Comparison of ENCODE assay signal across 9 mouse cellular contexts in the genomic region with DNA sequence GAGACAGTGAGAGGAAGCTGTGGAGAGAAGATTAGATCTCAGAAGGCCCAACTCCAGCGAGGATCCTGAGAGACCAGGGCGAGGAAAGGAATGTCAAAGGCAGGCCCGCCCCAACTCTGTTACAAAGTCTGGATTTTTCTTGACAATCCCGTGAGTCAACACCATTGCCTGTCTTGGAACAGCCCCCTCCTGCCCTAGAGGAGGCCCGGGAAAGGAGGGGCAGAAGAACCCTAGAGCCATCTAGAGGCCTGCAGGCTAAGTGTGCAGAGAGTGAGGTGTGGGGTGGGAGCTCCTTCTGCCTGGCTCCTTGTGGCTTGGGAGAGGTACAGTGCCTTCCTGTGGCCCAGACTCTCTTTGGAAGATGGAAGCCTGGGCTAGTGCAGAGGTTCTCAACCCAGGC.
DNase-seq lines count a peak whose midpoint lies in the region; ATAC-seq and TF ChIP-seq lines count a peak whose summit lies in the region.
"Had no signal": no experiment of that assay in that cellular context is flagged by ENCODE, and none has a peak within 500 bp of the region (broad histone marks: within the 10 kb centered on the region; RNA-seq: fewer than 3 reads in every experiment).

No protein-coding gene starts in this region.

- ATAC-seq in liver, embryonic 11.5 days (replicated peaks; ENCODE audit: low FRiP score) = 0 out of 2 replicates have a peak, but pooled peaks have one; percentile 45
- no peak for ATAC-seq in inflammation-experienced regulatory T-cells, adult 6 months

- WGBS in bone marrow, adult 2 months = 19% methylated on average over 5 of the region's 5 CpGs
- WGBS in liver, embryonic 11.5 days = 17% methylated on average over 5 of the region's 5 CpGs

- no peak overlapping the region for H3K4me2 ChIP-seq in liver, embryonic 11.5 days
- H3K4me2 ChIP-seq: liver, embryonic 13.5 days had no signal

- no peaks in the 10 kb centered on the region for H3K36me3 ChIP-seq in liver, embryonic 11.5 days (ENCODE audit: control insufficient read depth, insufficient read depth, low read length)
- H3K36me3 ChIP-seq: liver, embryonic 13.5 days had no signal

- peak; percentile 25 for DNase-seq in heart, adult 18-20 months
- no peak for DNase-seq in heart, adult 8-10 months (ENCODE audit: low spot score)
- DNase-seq in 416B (ENCODE audit: low read depth) = peak; percentile 17
- DNase-seq in liver, embryonic 11.5 days (ENCODE audit: low spot score) = no peak
- no peak for DNase-seq in T-cell, adult 2 months (ENCODE audit: low spot score)
- no peak for DNase-seq in adrenal gland, postnatal 10 days
- DNase-seq: liver, embryonic 13.5 days had no signal

- H3K4me1 ChIP-seq in bone marrow, adult 2 months (ENCODE audit: control insufficient read depth, insufficient read depth, low read length) = no peaks in the 10 kb centered on the region; the same call in 1 of the 2 replicates
- H3K4me1 ChIP-seq in liver, embryonic 11.5 days (replicated peaks; ENCODE audit: control insufficient read depth, insufficient read depth, low read length) = no peaks in the 10 kb centered on the region; the same call in 1 of the 2 replicates

- no peaks in the 10 kb centered on the region for H3K9me3 ChIP-seq in liver, embryonic 11.5 days (ENCODE audit: control insufficient read depth, low read length)
- H3K9me3 ChIP-seq: liver, embryonic 13.5 days had no signal

- no peak overlapping the region for H3K4me3 ChIP-seq in bone marrow, adult 2 months (replicated peaks; ENCODE audit: control insufficient read depth, low read depth, low read length)
- H3K4me3 ChIP-seq in liver, embryonic 11.5 days (ENCODE audit: low read depth, low read length) = no peak overlapping the region
- H3K4me3 ChIP-seq: liver, embryonic 13.5 days had no signal

- no peak overlapping the region for H3K27ac ChIP-seq in bone marrow, adult 2 months (ENCODE audit: control insufficient read depth, insufficient read depth, low read depth, low read length, poor library complexity)
- no peak overlapping the region for H3K27ac ChIP-seq in liver, embryonic 11.5 days (ENCODE audit: low read depth, low read length)
- H3K27ac ChIP-seq: liver, embryonic 13.5 days had no signal

- no peak overlapping the region; the same call in 1 of the 2 replicates for H3K9ac ChIP-seq in liver, embryonic 11.5 days (ENCODE audit: low read depth, low read length)
- H3K9ac ChIP-seq: liver, embryonic 13.5 days had no signal

- no peak for TF ChIP-seq POLR2A in bone marrow, adult 2 months (IDR thresholded peaks at IDR 0.05; ENCODE audit: borderline replicate concordance, control insufficient read depth, low read depth, low read length)

- H3K27me3 ChIP-seq in liver, embryonic 11.5 days (replicated peaks; ENCODE audit: control insufficient read depth, insufficient read depth, low read length) = no peaks in the 10 kb centered on the region
- H3K27me3 ChIP-seq: liver, embryonic 13.5 days had no signal

- TF ChIP-seq CTCF in bone marrow, adult 2 months (IDR thresholded peaks at IDR 0.05; ENCODE audit: control insufficient read depth, insufficient read depth, low read length) = peak; percentile 2; the same call in 1 of the 2 replicates

Comparison
In these comparisons a context has a peak if more than half of its experiments do, and no peak if none do; other contexts are left out.
1. DNase-seq: peak in heart, adult 18-20 months (2 of 2) and 416B (single experiment); none in heart, adult 8-10 months (single experiment), liver, embryonic 11.5 days (single experiment), T-cell, adult 2 months (single experiment) and adrenal gland, postnatal 10 days (single experiment).